Comparison of ENCODE assay signal across 14 mouse cellular contexts in genomic region chr6:34168834-34169233, GRCm38 (mm10).
"Had no signal": no experiment of that assay in that cellular context is flagged by ENCODE, and none has a peak within 500 bp of the region (broad histone marks: within the 10 kb centered on the region; RNA-seq: fewer than 3 reads in every experiment).

No protein-coding gene starts in this region.

- ATAC-seq: midbrain, embryonic 16.5 days had no signal

- DNase-seq: lung, adult 18-20 months; lung, embryonic 14.5 days; lung, postnatal 10 days; lung, postnatal 4 days; midbrain, embryonic 14.5 days; retina, postnatal 1 day; right cerebral cortex, adult 18-20 months; right cerebral cortex, postnatal 25 days; right cerebral cortex, postnatal 4 days; spleen, adult 18-20 months; thymus, adult 18-20 months; thymus, postnatal 14 days; thymus, postnatal 36 days had no signal
